Mouse (Mus musculus): ENCODE data around the gene Gsn.

GRCm38 (mm10) chr2:35345984-35346383 lies 89.8 kb downstream of the Gsn start:
- TF ChIP-seq POLR2A (IDR thresholded peaks at IDR 0.05; ENCODE audit: borderline replicate concordance, extremely low read depth, low read depth, low read length) (no peak), CTCF (IDR thresholded peaks at IDR 0.05; ENCODE audit: insufficient read depth, low read length) (no peak)
